ENCODE assay signal across 8 mouse cellular contexts in genomic region chr5:75978374-75979100, GRCm38 (mm10). TPM values are rescaled to one million over a fixed set of nuclear protein-coding genes. Genes with fewer than 3 reads are reported as not detected.
DNase-seq lines count a peak whose midpoint lies in the region; ATAC-seq and TF ChIP-seq lines count a peak whose summit lies in the region.

Gene Kdr (minus strand): TSS chr5:75978458.

- peak; percentile 27 to 50 for DNase-seq in cerebellum, postnatal 14 days
- DNase-seq in cerebellum, adult 11 months: no peak
- peak; percentile 88 for DNase-seq in neural tube, embryonic 11.5 days (ENCODE audit: low spot score)
- peak; percentile 11 to 14 for DNase-seq in thymus, adult 18-20 months

- H3K9me3 ChIP-seq in heart, embryonic 15.5 days (replicated peaks): no peaks in the 10 kb centered on the region
- no peaks in the 10 kb centered on the region for H3K9me3 ChIP-seq in kidney, embryonic 16.5 days (ENCODE audit: low read length)
- no peaks in the 10 kb centered on the region for H3K9me3 ChIP-seq in liver, embryonic 15.5 days (replicated peaks)
- no peaks in the 10 kb centered on the region for H3K9me3 ChIP-seq in neural tube, embryonic 11.5 days (ENCODE audit: control insufficient read depth, low read length)

- peak; percentile 85 for ATAC-seq in heart, embryonic 15.5 days (replicated peaks; ENCODE audit: insufficient number of reproducible peaks, insufficient read depth, low FRiP score, low read depth)
- ATAC-seq in kidney, embryonic 16.5 days (ENCODE audit: low FRiP score, low TSS enrichment): peak; percentile 95
- ATAC-seq in liver, embryonic 15.5 days (ENCODE audit: insufficient read depth): peak; percentile 61
- ATAC-seq in neural tube, embryonic 11.5 days (ENCODE audit: insufficient read depth, low FRiP score, low TSS enrichment): peak; percentile 85

- no peak within 1 kb of the TSS for H3K27ac ChIP-seq in embryonic fibroblast, embryonic 13.5 days (ENCODE audit: insufficient read depth, low read length)
- peak within 1 kb of the TSS; percentile 83 for H3K27ac ChIP-seq in heart, embryonic 15.5 days
- H3K27ac ChIP-seq in kidney, embryonic 16.5 days (ENCODE audit: low read length): peak within 1 kb of the TSS; percentile 63
- no peak within 1 kb of the TSS for H3K27ac ChIP-seq in liver, embryonic 15.5 days (replicated peaks)
- no peak within 1 kb of the TSS for H3K27ac ChIP-seq in neural tube, embryonic 11.5 days (ENCODE audit: low read depth, low read length)

- no peak for TF ChIP-seq POLR2A in embryonic fibroblast, embryonic 13.5 days (IDR thresholded peaks at IDR 0.05; ENCODE audit: low read depth, low read length)

- peaks cover 25% of the 10 kb centered on the region for H3K27me3 ChIP-seq in heart, embryonic 15.5 days
- peaks cover 54% of the 10 kb centered on the region for H3K27me3 ChIP-seq in kidney, embryonic 16.5 days (ENCODE audit: insufficient read depth, low read length)
- peaks cover 86% of the 10 kb centered on the region for H3K27me3 ChIP-seq in liver, embryonic 15.5 days
- H3K27me3 ChIP-seq in neural tube, embryonic 11.5 days (ENCODE audit: control insufficient read depth, insufficient read depth, low read length): peaks cover 37% of the 10 kb centered on the region

- no peaks in the 10 kb centered on the region for H3K4me1 ChIP-seq in embryonic fibroblast, embryonic 13.5 days (ENCODE audit: control insufficient read depth, insufficient read depth, low read length)
- H3K4me1 ChIP-seq in heart, embryonic 15.5 days (replicated peaks): peaks cover 13% of the 10 kb centered on the region
- peaks cover 19% of the 10 kb centered on the region for H3K4me1 ChIP-seq in kidney, embryonic 16.5 days (ENCODE audit: insufficient read depth, low read length)
- H3K4me1 ChIP-seq in liver, embryonic 15.5 days (replicated peaks): peaks cover 13% of the 10 kb centered on the region; the same call in 1 of the 2 replicates
- H3K4me1 ChIP-seq in neural tube, embryonic 11.5 days (ENCODE audit: control insufficient read depth, insufficient read depth, low read length): peaks cover 7% of the 10 kb centered on the region; the same call in 1 of the 2 replicates

- H3K4me2 ChIP-seq in heart, embryonic 15.5 days: peak within 1 kb of the TSS; percentile 86
- peak within 1 kb of the TSS; percentile 96 for H3K4me2 ChIP-seq in kidney, embryonic 16.5 days (replicated peaks; ENCODE audit: low read depth, low read length)
- H3K4me2 ChIP-seq in liver, embryonic 15.5 days: peak within 1 kb of the TSS; percentile 67
- peak within 1 kb of the TSS; percentile 97 for H3K4me2 ChIP-seq in neural tube, embryonic 11.5 days (ENCODE audit: low read depth)

- WGBS in heart, embryonic 15.5 days: 1% methylated on average over 36 of the region's 37 CpGs
- under 1% methylated on average over 37 of the region's 37 CpGs for WGBS in kidney, embryonic 16.5 days
- WGBS in liver, embryonic 15.5 days (ENCODE audit: insufficient replicate concordance): 2% methylated on average over 37 of the region's 37 CpGs
- WGBS in neural tube, embryonic 11.5 days: 1% methylated on average over 37 of the region's 37 CpGs

- H3K36me3 ChIP-seq in heart, embryonic 15.5 days: no peaks in the 10 kb centered on the region
- no peaks in the 10 kb centered on the region for H3K36me3 ChIP-seq in kidney, embryonic 16.5 days (ENCODE audit: insufficient read depth, low read length)
- H3K36me3 ChIP-seq in liver, embryonic 15.5 days (replicated peaks): no peaks in the 10 kb centered on the region
- H3K36me3 ChIP-seq in neural tube, embryonic 11.5 days (ENCODE audit: control insufficient read depth, insufficient read depth, low read length): no peaks in the 10 kb centered on the region

- H3K4me3 ChIP-seq in embryonic fibroblast, embryonic 13.5 days (ENCODE audit: insufficient read depth, low read length): peak within 1 kb of the TSS; percentile 43
- peak within 1 kb of the TSS; percentile 68 for H3K4me3 ChIP-seq in heart, embryonic 15.5 days
- H3K4me3 ChIP-seq in kidney, embryonic 16.5 days (ENCODE audit: low read length): peak within 1 kb of the TSS; percentile 83
- peak within 1 kb of the TSS; percentile 55 for H3K4me3 ChIP-seq in liver, embryonic 15.5 days (replicated peaks)
- H3K4me3 ChIP-seq in neural tube, embryonic 11.5 days (ENCODE audit: low read depth, low read length): peak within 1 kb of the TSS; percentile 52

- peak within 1 kb of the TSS; percentile 67 for H3K9ac ChIP-seq in heart, embryonic 15.5 days
- peak within 1 kb of the TSS; percentile 71 for H3K9ac ChIP-seq in kidney, embryonic 16.5 days (replicated peaks; ENCODE audit: low read length)
- H3K9ac ChIP-seq in liver, embryonic 15.5 days: no peak within 1 kb of the TSS
- peak within 1 kb of the TSS; percentile 31 for H3K9ac ChIP-seq in neural tube, embryonic 11.5 days (ENCODE audit: low read length)

- no peak for TF ChIP-seq CTCF in embryonic fibroblast, embryonic 13.5 days (IDR thresholded peaks at IDR 0.05; ENCODE audit: borderline replicate concordance, insufficient read depth, low read length)

RNA-seq across cellular contexts. Expression of gene Kdr, which starts in this region (rescaled TPM):
- 0.58 and 0.60 TPM in 2 replicates for polyA plus RNA-seq in embryonic fibroblast, embryonic 13.5 days (2011; ENCODE audit: insufficient read length, low read depth, missing spikeins)
- polyA plus RNA-seq in heart, embryonic 15.5 days (2015; fragmentation: Nextera tagmentation; extraction: Ambion mirVana): 35.4 and 35.6 TPM in 2 replicates
- polyA plus RNA-seq in kidney, embryonic 16.5 days (2015; fragmentation: Nextera tagmentation; extraction: Ambion mirVana): 45.2 and 45.4 TPM in 2 replicates
- polyA plus RNA-seq in liver, embryonic 15.5 days (2015; fragmentation: Nextera tagmentation; extraction: Ambion mirVana): 8.0 and 8.7 TPM in 2 replicates
- 28.9 and 29.2 TPM in 2 replicates for polyA plus RNA-seq in neural tube, embryonic 11.5 days (2014; fragmentation: Nextera tagmentation; extraction: Ambion mirVana)

Comparison
In these comparisons a context has a peak if more than half of its experiments do, and no peak if none do; other contexts are left out.
1. H3K27ac ChIP-seq: peak in heart, embryonic 15.5 days (single experiment) and kidney, embryonic 16.5 days (single experiment); none in embryonic fibroblast, embryonic 13.5 days (single experiment), liver, embryonic 15.5 days (single experiment) and neural tube, embryonic 11.5 days (single experiment).
2. Peak in every context shown above with its lines, with median percentiles within 50 percentile points of each other: H3K4me3 ChIP-seq, ATAC-seq and H3K4me2 ChIP-seq.